Mouse (Mus musculus) frontal cortex, postnatal 36 days (tissue): ENCODE measurements around the gene Ubr7.

ENCODE experiments used
- DNase-seq, 2 experiments: peaks; one replicate each; pipeline ENCODE4 v3.0.0; 2022; ENCODE audit warnings: low spot score in 2 of 2

The Ubr7 gene

GRCm38 (mm10) chr12:102757689-102758402 is at the start of gene Ubr7, which contains the start of the genes Gm28051 and Gon7:
Gene Ubr7 (plus strand): TSS chr12:102757967.
Gene Gm28051 (minus strand): TSS chr12:102757765.
Gene Gon7 (minus strand): TSS chr12:102757803.
- DNase-seq, result peak; percentile 96 to 98

DNA sequence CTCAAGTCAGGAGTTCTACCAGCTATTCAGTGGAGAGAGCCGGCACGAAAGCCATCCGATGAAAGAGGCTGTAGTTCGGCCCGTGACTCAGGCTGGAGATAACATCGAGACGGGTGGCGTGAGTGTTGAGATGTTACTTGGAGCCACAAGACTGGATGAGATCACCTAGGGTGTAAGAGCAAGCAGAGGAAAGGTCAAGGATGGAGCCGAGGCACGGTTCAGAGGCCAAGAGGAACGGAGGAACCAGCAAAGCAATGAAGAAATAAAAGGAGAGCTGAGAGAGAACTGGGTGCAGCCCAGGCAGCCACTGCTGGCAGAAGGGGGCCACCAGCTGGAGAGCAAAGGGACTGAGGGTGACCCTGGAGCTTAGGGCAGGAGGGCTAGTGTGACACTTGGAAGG is 49.5 kb upstream of the Ubr7 start:
- DNase-seq, result no peak

DNA sequence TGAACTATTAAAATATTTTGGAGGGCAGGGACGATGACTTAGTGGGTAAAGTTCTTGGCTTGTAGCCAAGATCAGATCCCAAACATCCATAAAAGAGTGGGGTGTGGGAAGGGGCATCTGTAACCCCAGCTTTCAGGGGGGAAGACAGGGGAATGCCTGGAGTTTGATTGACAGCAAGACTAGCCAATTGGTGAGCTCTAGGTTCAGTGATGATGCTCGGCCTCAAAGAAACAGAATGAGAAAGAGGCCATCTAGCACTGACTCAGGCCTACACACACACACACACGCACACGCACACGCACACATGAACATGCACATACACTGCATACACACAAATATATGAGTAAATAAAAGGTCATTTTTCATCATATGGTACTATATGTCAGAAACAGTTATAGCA is 47.9 kb upstream of the Ubr7 start:
- DNase-seq, result no peak

GRCm38 (mm10) chr12:102710851-102711375 is 46.9 kb upstream of the Ubr7 start:
- DNase-seq, result no peak

GRCm38 (mm10) chr12:102713153-102713865 is 44.5 kb upstream of the Ubr7 start:
- no peak for DNase-seq

- DNase-seq, result no peak
These were observed 43.7 kb upstream of the Ubr7 start for GRCm38 (mm10) chr12:102714116-102714515.

DNA sequence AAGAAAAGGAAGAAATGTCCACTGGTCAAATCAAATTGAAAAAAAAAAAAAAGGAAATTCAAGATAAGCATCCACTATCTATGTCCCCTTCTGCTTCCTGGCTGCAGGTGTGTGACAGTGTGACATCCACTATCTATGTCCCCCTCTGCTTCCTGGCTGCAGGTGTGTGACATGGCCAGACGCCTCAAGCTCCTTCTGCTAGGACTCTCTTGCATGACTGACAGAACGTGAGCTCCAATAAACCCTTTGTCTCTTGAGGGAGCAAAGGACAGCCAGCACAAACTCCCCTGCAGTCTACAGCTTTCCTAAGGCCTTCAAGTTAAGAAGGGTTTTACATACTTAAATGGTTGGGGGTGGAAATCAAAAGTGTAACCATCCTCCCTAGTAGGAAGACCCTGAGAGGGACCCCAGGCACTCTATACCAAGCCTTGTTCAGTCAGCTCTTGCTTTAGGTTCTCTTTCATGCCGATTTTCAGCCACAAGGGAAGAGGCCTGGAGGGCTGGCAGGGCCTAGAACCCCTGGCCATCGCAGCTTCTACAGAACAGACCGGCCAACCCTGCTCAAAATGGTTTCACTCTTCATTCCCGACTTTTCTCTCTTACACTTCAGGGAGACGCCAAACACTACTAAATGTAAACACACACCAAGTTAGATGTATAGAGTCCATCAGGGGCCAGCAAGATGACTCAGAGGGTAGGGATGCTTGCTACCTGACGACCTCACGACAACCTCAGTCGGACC is 42.9 kb upstream of the Ubr7 start:
- no peak for DNase-seq

GRCm38 (mm10) chr12:102719552-102720315 is 38.0 kb upstream of the Ubr7 start:
- DNase-seq, result no peak

DNA sequence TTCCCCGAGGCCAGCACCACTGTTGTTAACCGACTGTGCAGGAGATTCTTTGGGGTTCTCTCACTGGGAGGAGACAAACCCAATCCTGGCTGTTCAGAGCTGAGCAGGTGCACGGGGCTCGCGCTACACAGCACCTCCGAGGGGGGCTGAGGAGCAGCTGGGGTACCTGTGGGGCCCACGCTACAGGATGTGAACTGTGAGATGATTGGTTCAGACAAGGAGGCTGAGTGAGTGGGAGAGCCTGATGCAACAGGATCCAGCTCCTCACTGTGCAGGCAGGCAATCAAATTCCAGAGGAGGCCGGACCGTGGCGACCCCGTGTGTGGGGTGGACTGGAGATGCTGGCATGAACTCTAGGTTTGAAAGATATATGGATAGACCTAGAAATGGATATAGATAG is 35.3 kb upstream of the Ubr7 start:
- no peak for DNase-seq

DNA sequence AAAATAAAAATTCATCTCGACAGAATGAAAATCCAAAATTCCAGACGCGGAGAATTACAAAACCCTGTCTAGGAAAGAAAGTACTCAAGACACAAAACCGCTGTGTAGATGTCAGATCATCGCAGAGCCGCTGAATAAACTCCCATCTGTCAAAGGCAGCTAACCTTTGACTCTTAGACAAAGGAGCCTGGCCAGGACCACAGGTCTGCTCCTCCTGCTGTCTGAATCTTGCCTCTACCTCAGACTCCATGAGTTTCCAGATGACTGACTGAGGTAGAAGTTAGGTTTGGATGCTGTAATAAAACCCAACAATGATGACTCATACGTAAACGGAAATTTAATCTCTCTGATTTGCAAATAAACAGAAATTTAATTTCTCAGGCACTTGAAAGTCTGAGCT is 34.8 kb upstream of the Ubr7 start:
- DNase-seq, result no peak

GRCm38 (mm10) chr12:102723861-102724260 is 33.9 kb upstream of the Ubr7 start:
- peak in 1 of 2 experiments; percentile 71 for DNase-seq

- DNase-seq, result no peak
These were observed 32.6 kb upstream of the Ubr7 start for GRCm38 (mm10) chr12:102725146-102725545.

GRCm38 (mm10) chr12:102725761-102726175 is 32.0 kb upstream of the Ubr7 start:
- DNase-seq, result no peak

GRCm38 (mm10) chr12:102729855-102730797 is 27.6 kb upstream of the Ubr7 start:
- peak in 1 of 2 experiments; percentile 79 for DNase-seq

DNA sequence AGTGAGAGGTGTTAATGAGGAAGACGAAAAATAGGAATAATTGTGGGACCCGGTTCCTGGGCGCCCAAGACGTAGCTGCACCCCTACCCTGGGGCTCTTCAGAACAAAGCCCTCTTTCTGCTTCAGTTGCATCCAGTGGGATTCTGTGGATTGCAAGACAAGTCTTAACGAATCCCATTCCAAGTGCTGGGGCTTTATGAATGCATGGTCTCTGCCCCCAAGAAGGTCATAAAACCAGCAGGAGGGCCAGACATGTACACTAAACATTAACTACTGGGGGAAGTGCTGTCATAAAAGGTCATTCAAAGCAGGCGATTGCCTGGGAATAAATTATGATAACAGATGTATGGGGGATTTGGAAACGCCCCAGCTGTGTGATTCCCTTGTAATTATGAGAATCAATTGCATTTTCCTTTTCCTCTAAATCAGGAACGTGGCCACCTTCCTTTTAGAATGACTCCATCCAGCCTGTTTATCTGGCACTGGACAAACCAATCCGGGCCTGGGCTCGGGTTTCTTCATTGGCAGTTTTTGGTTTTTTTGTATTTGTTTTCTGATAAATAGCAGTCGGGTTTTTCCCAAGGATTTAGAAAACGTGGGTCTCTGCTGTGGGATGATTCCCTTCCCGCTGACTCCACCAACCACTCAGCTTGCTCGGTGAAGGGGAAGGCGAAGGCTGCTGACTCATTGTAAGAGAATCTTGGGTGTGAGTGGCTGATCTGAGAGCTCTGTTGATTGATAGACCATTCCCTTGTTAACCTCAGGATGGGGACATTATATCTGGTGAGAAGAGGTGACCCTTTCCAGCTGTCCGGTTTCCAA is 26.8 kb upstream of the Ubr7 start:
- no peak for DNase-seq

- peak in 1 of 2 experiments; percentile 38 for DNase-seq
These were observed 24.4 kb upstream of the Ubr7 start for GRCm38 (mm10) chr12:102733381-102733780.

- no peak for DNase-seq
These were observed 18.7 kb upstream of the Ubr7 start for GRCm38 (mm10) chr12:102739096-102739495.

DNA sequence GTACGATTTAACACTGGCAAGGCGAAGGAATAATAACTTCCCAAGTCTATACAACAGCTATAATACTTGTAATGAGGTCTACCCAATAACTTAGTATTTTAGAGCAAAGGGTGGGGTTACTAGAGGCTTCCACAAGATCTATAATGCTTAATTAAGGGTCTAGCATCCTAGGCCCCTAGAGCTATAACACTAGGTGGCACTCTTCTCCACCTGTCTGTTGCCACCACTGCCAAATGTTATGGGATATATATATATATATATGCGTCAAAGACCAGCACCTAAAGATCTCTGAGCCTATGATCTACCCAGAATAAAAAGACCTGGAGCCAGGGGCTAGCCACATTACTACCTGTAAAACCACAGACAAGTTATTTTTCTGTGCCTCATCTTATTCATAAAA is 17.5 kb upstream of the Ubr7 start:
- DNase-seq, result no peak

DNA sequence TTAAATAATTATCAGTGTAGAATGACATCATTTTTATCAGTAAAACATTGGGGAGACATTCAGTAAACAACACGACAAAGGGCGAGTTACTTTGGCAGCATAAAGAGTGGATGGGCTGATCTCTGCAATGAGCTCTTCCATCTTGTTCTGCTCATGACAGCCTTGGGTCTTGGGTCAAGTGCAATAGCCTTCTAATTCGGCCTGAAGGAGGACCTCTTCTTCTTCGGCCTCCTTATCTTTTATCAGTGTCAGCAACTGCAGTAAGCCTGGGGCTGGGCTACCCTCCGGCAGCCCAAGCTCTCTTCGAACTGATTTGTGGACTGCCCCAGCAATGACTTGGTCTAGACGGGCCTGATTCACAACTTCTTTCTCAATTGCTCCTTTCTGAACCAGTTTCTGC is 15.7 kb upstream of the Ubr7 start:
- no peak for DNase-seq
